In genomic region chr15:37159349-37159748, GRCm38 (mm10) we compare ENCODE assay signal across 9 mouse cellular contexts.
A peak's percentile ranks its signal among the peaks of the same experiment; 100 is the strongest.
DNase-seq lines count a peak whose midpoint lies in the region; ATAC-seq and TF ChIP-seq lines count a peak whose summit lies in the region.
"Had no signal": no experiment of that assay in that cellular context is flagged by ENCODE, and none has a peak within 500 bp of the region (broad histone marks: within the 10 kb centered on the region; RNA-seq: fewer than 3 reads in every experiment).

No protein-coding gene starts in this region.

- peak; percentile 84 for ATAC-seq in embryonic facial prominence, embryonic 13.5 days (ENCODE audit: insufficient number of reproducible peaks, insufficient read depth, low FRiP score, low TSS enrichment, low read depth)
- no peak for ATAC-seq in midbrain, embryonic 14.5 days (ENCODE audit: low FRiP score, low TSS enrichment)

- H3K27ac ChIP-seq in embryonic facial prominence, embryonic 13.5 days = peak overlapping the region; percentile 33; the same call in 1 of the 2 replicates
- H3K27ac ChIP-seq in midbrain, embryonic 14.5 days (replicated peaks; ENCODE audit: low read depth, low read length) = no peak overlapping the region
- no peak overlapping the region for H3K27ac ChIP-seq in heart, adult 2 months

- peaks cover 14% of the 10 kb centered on the region; the same call in 1 of the 2 replicates for H3K4me1 ChIP-seq in embryonic facial prominence, embryonic 13.5 days
- H3K4me1 ChIP-seq in midbrain, embryonic 14.5 days (ENCODE audit: control insufficient read depth, insufficient read depth, low read length) = no peaks in the 10 kb centered on the region
- H3K4me1 ChIP-seq in heart, adult 2 months (ENCODE audit: control insufficient read depth, insufficient read depth, low read length) = no peaks in the 10 kb centered on the region

- H3K9me3 ChIP-seq in embryonic facial prominence, embryonic 13.5 days = no peaks in the 10 kb centered on the region
- no peaks in the 10 kb centered on the region for H3K9me3 ChIP-seq in midbrain, embryonic 14.5 days (ENCODE audit: control insufficient read depth, low read length)
- H3K9me3 ChIP-seq: G1E had no signal

- no peak overlapping the region for H3K9ac ChIP-seq in embryonic facial prominence, embryonic 13.5 days
- no peak overlapping the region for H3K9ac ChIP-seq in midbrain, embryonic 14.5 days (replicated peaks; ENCODE audit: low read length)
- no peak overlapping the region for H3K9ac ChIP-seq in heart, adult 2 months (ENCODE audit: low read depth, low read length)

- no peak for TF ChIP-seq CTCF in heart, adult 2 months (IDR thresholded peaks at IDR 0.05)

- H3K27me3 ChIP-seq in embryonic facial prominence, embryonic 13.5 days = no peaks in the 10 kb centered on the region
- H3K27me3 ChIP-seq in midbrain, embryonic 14.5 days (ENCODE audit: control insufficient read depth, insufficient read depth, low read length) = no peaks in the 10 kb centered on the region
- H3K27me3 ChIP-seq in heart, adult 2 months (ENCODE audit: control insufficient read depth, insufficient read depth, low read length) = no peaks in the 10 kb centered on the region

- H3K4me2 ChIP-seq in embryonic facial prominence, embryonic 13.5 days = peak overlapping the region; percentile 3; the same call in 1 of the 2 replicates
- no peak overlapping the region for H3K4me2 ChIP-seq in midbrain, embryonic 14.5 days (ENCODE audit: low read length)

- no peaks in the 10 kb centered on the region for H3K79me2 ChIP-seq in heart, adult 2 months (replicated peaks; ENCODE audit: control insufficient read depth, insufficient read depth, low read length)

- intact Hi-C loops in left cerebral cortex, postnatal 4 days (cut with DNase I) = no loop called here
- intact Hi-C loops in heart, adult 2 months (cut with DNase I) = no loop called here

- no peak for TF ChIP-seq EP300 in heart, adult 2 months (IDR thresholded peaks at IDR 0.05; ENCODE audit: insufficient read depth, low read depth, low read length)

- no peak overlapping the region for H3K4me3 ChIP-seq in embryonic facial prominence, embryonic 13.5 days
- no peak overlapping the region for H3K4me3 ChIP-seq in midbrain, embryonic 14.5 days (replicated peaks; ENCODE audit: low read depth, low read length)
- no peak overlapping the region for H3K4me3 ChIP-seq in heart, adult 2 months

- DNase-seq in left cerebral cortex, postnatal 4 days = peak; percentile 54
- DNase-seq in left cerebral cortex, adult 9 months (ENCODE audit: low spot score in 2 of 2) = no peak
- DNase-seq in kidney, postnatal 10 days = peak; percentile 84
- peak; percentile 27 for DNase-seq in midbrain, embryonic 14.5 days
- DNase-seq in B cell, adult 2 months = no peak
- no peak for DNase-seq in heart, adult 2 months
- DNase-seq in ovary, adult 18-20 months (ENCODE audit: low spot score) = no peak

- no peak for TF ChIP-seq POLR2A in heart, adult 2 months (IDR thresholded peaks at IDR 0.05; ENCODE audit: insufficient read depth, low read depth, low read length)

- WGBS in embryonic facial prominence, embryonic 13.5 days = 7% methylated on average over 4 of the region's 4 CpGs
- 10% methylated on average over 4 of the region's 4 CpGs for WGBS in midbrain, embryonic 14.5 days
- WGBS in heart, adult 2 months = 27% methylated on average over 4 of the region's 4 CpGs

- no peaks in the 10 kb centered on the region for H3K36me3 ChIP-seq in embryonic facial prominence, embryonic 13.5 days
- no peaks in the 10 kb centered on the region for H3K36me3 ChIP-seq in midbrain, embryonic 14.5 days (ENCODE audit: control insufficient read depth, insufficient read depth, low read length)
- H3K36me3 ChIP-seq in heart, adult 2 months (ENCODE audit: control insufficient read depth, insufficient read depth, low read length) = no peaks in the 10 kb centered on the region
- H3K36me3 ChIP-seq: G1E had no signal

Comparison
In these comparisons a context has a peak if more than half of its experiments do, and no peak if none do; other contexts are left out.
1. DNase-seq: peak in left cerebral cortex, postnatal 4 days (single experiment), kidney, postnatal 10 days (single experiment) and midbrain, embryonic 14.5 days (single experiment); none in left cerebral cortex, adult 9 months (0 of 2), B cell, adult 2 months (0 of 2), heart, adult 2 months (0 of 2) and ovary, adult 18-20 months (single experiment).